Mouse (Mus musculus) heart, postnatal 0 days (tissue): ENCODE measurements around the gene Boc.

ENCODE experiments used
- CTCF ChIP-seq: IDR thresholded peaks from 2 replicates; pipeline ENCODE4 v1.5.1; 2016; ENCODE audit warnings: antibody characterized with exemption, control low read depth, low read depth
- EP300 ChIP-seq: IDR thresholded peaks from 2 replicates; pipeline ENCODE4 v1.6.1; 2016; ENCODE audit warnings: antibody characterized with exemption, low read depth

GRCm38 (mm10) chr16:44551491-44551890 is 7.2 kb downstream of the Boc start:
- no peak for TF ChIP-seq CTCF
- no peak for TF ChIP-seq EP300
